Mouse (Mus musculus) CH12.LX (cell line): ENCODE measurements at regions not wholly inside any gene's neighbourhood (a gene's known extent, or its start where the extent isn't known, plus 50 kb on each side); places are given as distances from the start of the nearest gene placed in this dataset.

Experiments used
- CTCF ChIP-seq, 2 experiments: IDR thresholded peaks in 1 of 2; conservative IDR thresholded peaks in 1 of 2; 2 replicates each; pipeline ENCODE4 v1.5.1; 2011 to 2012; ENCODE audit warnings: low read depth in 2 of 2, low read length in 2 of 2, improper control_type of control experiment in 1 of 2, inconsistent platforms in 1 of 2, mild to moderate bottlenecking in 1 of 2, moderate library complexity in 1 of 2
- NELFE ChIP-seq: IDR thresholded peaks from 2 replicates; pipeline ENCODE4 v1.6.1; 2011; ENCODE audit warnings: low read depth, low read length, improper control_type of control experiment
- TCF12 ChIP-seq: IDR thresholded peaks from 2 replicates; pipeline ENCODE4 v1.6.1; 2014; ENCODE audit warnings: low read depth, mild to moderate bottlenecking, inconsistent platforms, low read length, improper control_type of control experiment
- ZC3H11A ChIP-seq: IDR thresholded peaks from 2 replicates; pipeline ENCODE4 v1.6.1; 2012; ENCODE audit warnings: low read depth, mild to moderate bottlenecking, inconsistent platforms, low read length, improper control_type of control experiment
- ZKSCAN1 ChIP-seq: IDR thresholded peaks from 2 replicates; pipeline ENCODE4 v1.6.1; 2012; ENCODE audit warnings: low read depth, inconsistent platforms, low read length, improper control_type of control experiment, borderline replicate concordance

- no peak for TF ChIP-seq CTCF (conservative IDR thresholded peaks at IDR 0.05 in 1 of 2, IDR thresholded peaks at IDR 0.05 in 1 of 2; ENCODE audit: low read depth in 2 of 2, low read length in 2 of 2)
- no peak for TF ChIP-seq ZC3H11A
- TF ChIP-seq NELFE: no peak
- no peak for TF ChIP-seq ZKSCAN1
- TF ChIP-seq TCF12: no peak
These were observed 174.3 kb upstream of the Nr4a3 start for GRCm38 (mm10) chr4:47870638-47871019.
